Mouse (Mus musculus) hindbrain, embryonic 12.5 days (tissue): Measurements from ENCODE around the gene Cdc14a. TPM values are rescaled to one million over a fixed set of nuclear protein-coding genes. Genes with fewer than 3 reads are reported as not detected.

Experiments used
- ATAC-seq: fragments of 200-750 bp; cut with Nextera tagmentation; 2 replicates; pipeline ENCODE4 v1.8.0; 2017; ENCODE audit warnings: moderate TSS enrichment; ENCODE audit not compliant: low FRiP score
- H3K27ac ChIP-seq: fragments of 300-500 bp; sonication (generic); 2 replicates; pipeline ENCODE4 v1.5.1; 2016; ENCODE audit warnings: mild to moderate bottlenecking
- H3K27me3 ChIP-seq: fragments of 300-500 bp; sonication (generic); 2 replicates; pipeline ENCODE4 v1.6.1; 2016; ENCODE audit warnings: mild to moderate bottlenecking
- H3K36me3 ChIP-seq: fragments of 300-500 bp; sonication (generic); 2 replicates; pipeline ENCODE4 v1.6.1; 2016; ENCODE audit warnings: mild to moderate bottlenecking
- H3K4me1 ChIP-seq: fragments of 300-500 bp; sonication (generic); 2 replicates; pipeline ENCODE4 v1.6.1; 2016
- H3K4me2 ChIP-seq: fragments of 300-500 bp; sonication (generic); replicated peaks from 2 replicates; pipeline ENCODE4 v1.6.1; 2016; ENCODE audit warnings: mild to moderate bottlenecking
- H3K4me3 ChIP-seq: fragments of 300-500 bp; sonication (generic); 2 replicates; pipeline ENCODE4 v1.5.1; 2016; ENCODE audit warnings: mild to moderate bottlenecking
- H3K9ac ChIP-seq: fragments of 300-500 bp; sonication (generic); 2 replicates; pipeline ENCODE4 v1.6.1; 2016; ENCODE audit warnings: mild to moderate bottlenecking, moderate library complexity
- H3K9me3 ChIP-seq: fragments of 300-500 bp; sonication (generic); replicated peaks from 2 replicates; pipeline ENCODE4 v1.6.1; 2016; ENCODE audit warnings: mild to moderate bottlenecking
- WGBS: fragments of 180-500 bp; shearing (Covaris S2); methylation state at CpG from one replicate; pipeline ENCODE4 v1.1.7; 2016; 5-methylcytosine and 5-hydroxymethylcytosine counted together
- polyA plus RNA-seq: library from polyadenylated mRNA; unstranded; fragments of >200 nt; fragmentation: Nextera tagmentation; extraction: Ambion mirVana; gene quantifications from 2 replicates; pipeline ENCODE4 v1.2.1, GENCODE M21; 2016

Cdc14a gene
- polyA plus RNA-seq, 1 experiment from 2014 or later, result 13.6 TPM

GRCm38 (mm10) chr3:116409486-116409885, 14.3 kb downstream of the Cdc14a start:
- WGBS, result 74% methylated on average over 8 of the region's 8 CpGs
- Histone ChIP-seq H3K4me1 (no peaks in the 10 kb centered on the region), H3K27ac (no peak overlapping the region), H3K9me3 (no peaks in the 10 kb centered on the region), H3K36me3 (peaks cover 9% of the 10 kb centered on the region; the same call in 1 of the 2 replicates), H3K4me2 (no peak overlapping the region), H3K9ac (no peak overlapping the region), H3K27me3 (no peaks in the 10 kb centered on the region), H3K4me3 (no peak overlapping the region)
- no peak for ATAC-seq

GRCm38 (mm10) chr3:116408856-116409255, 15.0 kb downstream of the Cdc14a start:
- no peaks in the 10 kb centered on the region for H3K27me3 ChIP-seq
- no peaks in the 10 kb centered on the region for H3K9me3 ChIP-seq
- no peak overlapping the region for H3K9ac ChIP-seq
- no peak overlapping the region for H3K4me2 ChIP-seq
- H3K4me1 ChIP-seq, result no peaks in the 10 kb centered on the region
- H3K27ac ChIP-seq, result no peak overlapping the region
- H3K4me3 ChIP-seq, result no peak overlapping the region
- 95% methylated on average over 10 of the region's 10 CpGs for WGBS
- peaks cover 4% of the 10 kb centered on the region; the same call in 1 of the 2 replicates for H3K36me3 ChIP-seq
- ATAC-seq, result no peak

- no peak overlapping the region for H3K9ac ChIP-seq
- WGBS, result 80% methylated on average over 8 of the region's 9 CpGs
- no peak overlapping the region for H3K4me2 ChIP-seq
- no peak overlapping the region for H3K4me3 ChIP-seq
- no peak for ATAC-seq
- peaks cover 4% of the 10 kb centered on the region; the same call in 1 of the 2 replicates for H3K36me3 ChIP-seq
- H3K9me3 ChIP-seq, result no peaks in the 10 kb centered on the region
- H3K27ac ChIP-seq, result no peak overlapping the region
- H3K27me3 ChIP-seq, result no peaks in the 10 kb centered on the region
- H3K4me1 ChIP-seq, result peaks cover 4% of the 10 kb centered on the region; the same call in 1 of the 2 replicates
Measured at GRCm38 (mm10) chr3:116405516-116405915, 18.3 kb downstream of the Cdc14a start.

GRCm38 (mm10) chr3:116401436-116401835, 22.4 kb downstream of the Cdc14a start:
- H3K27me3 ChIP-seq, result no peaks in the 10 kb centered on the region
- H3K9me3 ChIP-seq, result no peaks in the 10 kb centered on the region
- ATAC-seq, result no peak
- 86% methylated on average over 11 of the region's 11 CpGs for WGBS
- H3K9ac ChIP-seq, result no peak overlapping the region
- no peaks in the 10 kb centered on the region for H3K36me3 ChIP-seq
- no peak overlapping the region for H3K4me3 ChIP-seq
- no peak overlapping the region for H3K4me2 ChIP-seq
- no peak overlapping the region for H3K27ac ChIP-seq
- H3K4me1 ChIP-seq, result peaks cover 18% of the 10 kb centered on the region

GRCm38 (mm10) chr3:116399349-116400090, 24.3 kb downstream of the Cdc14a start:
- H3K9ac ChIP-seq, result no peak overlapping the region
- H3K4me3 ChIP-seq, result no peak overlapping the region
- H3K4me1 ChIP-seq, result peaks cover 18% of the 10 kb centered on the region

GRCm38 (mm10) chr3:116398543-116398942, 25.3 kb downstream of the Cdc14a start:
- ATAC-seq, result no peak
- H3K4me2 ChIP-seq, result no peak overlapping the region
- no peaks in the 10 kb centered on the region for H3K36me3 ChIP-seq
- H3K27me3 ChIP-seq, result no peaks in the 10 kb centered on the region
- H3K4me3 ChIP-seq, result no peak overlapping the region
- WGBS, result 86% methylated on average over 10 of the region's 10 CpGs
- H3K9me3 ChIP-seq, result no peaks in the 10 kb centered on the region
- peaks cover 18% of the 10 kb centered on the region for H3K4me1 ChIP-seq
- no peak overlapping the region for H3K9ac ChIP-seq
- 0 out of 2 replicates have a peak overlapping the region, but pooled peaks have one; percentile 44 for H3K27ac ChIP-seq

More at GRCm38 (mm10) chr3:116399349-116400090, 24.3 kb downstream of the Cdc14a start:
- 75% methylated on average over 22 of the region's 22 CpGs for WGBS
- H3K36me3 ChIP-seq, result no peaks in the 10 kb centered on the region
- H3K4me2 ChIP-seq, result no peak overlapping the region
- no peaks in the 10 kb centered on the region for H3K9me3 ChIP-seq
- H3K27me3 ChIP-seq, result no peaks in the 10 kb centered on the region
- H3K27ac ChIP-seq, result peak overlapping the region; percentile 25
- peak; percentile 57; the same call in 1 of the 2 replicates for ATAC-seq

- Histone ChIP-seq H3K4me2 (no peak overlapping the region), H3K27ac (0 out of 2 replicates have a peak overlapping the region, but pooled peaks have one; percentile 44), H3K4me3 (no peak overlapping the region), H3K36me3 (no peaks in the 10 kb centered on the region), H3K4me1 (peaks cover 18% of the 10 kb centered on the region), H3K9ac (no peak overlapping the region), H3K27me3 (no peaks in the 10 kb centered on the region), H3K9me3 (no peaks in the 10 kb centered on the region)
- WGBS, result 68% methylated on average over 7 of the region's 7 CpGs
- ATAC-seq, result 0 out of 2 replicates have a peak, but pooled peaks have one; percentile 54
Measured at GRCm38 (mm10) chr3:116397976-116398375, 25.9 kb downstream of the Cdc14a start.

GRCm38 (mm10) chr3:116397341-116397740, 26.5 kb downstream of the Cdc14a start:
- Histone ChIP-seq H3K27me3 (no peaks in the 10 kb centered on the region), H3K4me1 (peaks cover 18% of the 10 kb centered on the region), H3K4me3 (no peak overlapping the region), H3K4me2 (no peak overlapping the region), H3K9ac (no peak overlapping the region), H3K36me3 (no peaks in the 10 kb centered on the region), H3K9me3 (no peaks in the 10 kb centered on the region), H3K27ac (no peak overlapping the region)
- whole genome bisulfite sequencing, result 94% methylated on average over 6 of the region's 6 CpGs
- ATAC-seq, result no peak

GRCm38 (mm10) chr3:116396571-116396970, 27.3 kb downstream of the Cdc14a start:
- no peak overlapping the region for H3K4me3 ChIP-seq
- H3K4me1 ChIP-seq, result peaks cover 20% of the 10 kb centered on the region
- H3K27ac ChIP-seq, result no peak overlapping the region
- no peaks in the 10 kb centered on the region for H3K27me3 ChIP-seq
- 92% methylated on average over 3 of the region's 3 CpGs for WGBS
- H3K4me2 ChIP-seq, result no peak overlapping the region
- no peak overlapping the region for H3K9ac ChIP-seq
- H3K9me3 ChIP-seq, result no peaks in the 10 kb centered on the region
- ATAC-seq, result no peak
- no peaks in the 10 kb centered on the region for H3K36me3 ChIP-seq

GRCm38 (mm10) chr3:116394885-116395390, 28.9 kb downstream of the Cdc14a start:
- no peak for ATAC-seq
- Histone ChIP-seq H3K4me2 (no peak overlapping the region), H3K4me1 (peaks cover 15% of the 10 kb centered on the region), H3K27me3 (no peaks in the 10 kb centered on the region), H3K9ac (no peak overlapping the region), H3K9me3 (no peaks in the 10 kb centered on the region), H3K4me3 (no peak overlapping the region), H3K27ac (no peak overlapping the region), H3K36me3 (no peaks in the 10 kb centered on the region)
- 88% methylated on average over 5 of the region's 5 CpGs for WGBS

- H3K27me3 ChIP-seq, result no peaks in the 10 kb centered on the region
- WGBS, result 81% methylated on average over 10 of the region's 10 CpGs
- no peak overlapping the region for H3K4me2 ChIP-seq
- no peak overlapping the region for H3K27ac ChIP-seq
- no peak overlapping the region for H3K9ac ChIP-seq
- H3K4me1 ChIP-seq, result 0 out of 2 replicates have a peak, but pooled peaks cover 4% of the 10 kb centered on the region
- H3K4me3 ChIP-seq, result no peak overlapping the region
- peaks cover 4% of the 10 kb centered on the region; the same call in 1 of the 2 replicates for H3K36me3 ChIP-seq
- no peaks in the 10 kb centered on the region for H3K9me3 ChIP-seq
- no peak for ATAC-seq
Measured at GRCm38 (mm10) chr3:116391399-116391798, 32.4 kb downstream of the Cdc14a start.

- ATAC-seq, result no peak
- peaks cover 4% of the 10 kb centered on the region; the same call in 1 of the 2 replicates for H3K36me3 ChIP-seq
- 94% methylated on average over 14 of the region's 14 CpGs for WGBS
- H3K4me1 ChIP-seq, result 0 out of 2 replicates have a peak, but pooled peaks cover 4% of the 10 kb centered on the region
- H3K9me3 ChIP-seq, result no peaks in the 10 kb centered on the region
- H3K27me3 ChIP-seq, result no peaks in the 10 kb centered on the region
- no peak overlapping the region for H3K27ac ChIP-seq
- H3K4me2 ChIP-seq, result no peak overlapping the region
- H3K9ac ChIP-seq, result no peak overlapping the region
- no peak overlapping the region for H3K4me3 ChIP-seq
Measured at GRCm38 (mm10) chr3:116389500-116390470, 34.0 kb downstream of the Cdc14a start.
